Mouse (Mus musculus): ENCODE measurements around the gene Ttll12.

GRCm38 (mm10) chr15:83568544-83568943 lies 26.4 kb downstream of the Ttll12 start:
- TF ChIP-seq EP300 (IDR thresholded peaks at IDR 0.05; ENCODE audit: low read depth) (no peak), CTCF (IDR thresholded peaks at IDR 0.05; ENCODE audit: low read depth) (no peak)

All from liver, embryonic 14.5 days (tissue).